Comparison of ENCODE assay signal across 10 mouse cellular contexts in the genomic region with DNA sequence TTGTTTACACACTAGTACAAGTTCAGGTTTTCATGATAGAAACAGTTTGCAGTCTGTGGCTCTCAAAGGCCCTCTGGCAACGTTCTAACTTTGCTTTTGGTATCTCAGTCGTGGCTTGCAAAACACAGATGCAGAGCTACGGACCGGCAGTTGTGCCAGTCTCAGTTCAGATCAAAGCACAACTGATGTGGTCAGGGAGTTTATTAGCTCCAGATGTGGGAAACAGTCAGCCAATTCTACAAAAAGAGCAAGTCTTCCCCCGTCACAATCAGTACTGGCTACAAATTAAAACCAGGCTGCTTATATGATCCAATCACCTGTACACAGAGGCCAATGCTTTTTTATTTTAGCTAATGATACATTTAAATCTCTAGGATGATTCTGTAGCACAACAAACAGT.
A peak's percentile ranks its signal among the peaks of the same experiment; 100 is the strongest.
DNase-seq lines count a peak whose midpoint lies in the region; ATAC-seq and TF ChIP-seq lines count a peak whose summit lies in the region.
"Had no signal": no experiment of that assay in that cellular context is flagged by ENCODE, and none has a peak within 500 bp of the region (broad histone marks: within the 10 kb centered on the region; RNA-seq: fewer than 3 reads in every experiment).

No protein-coding gene starts in this region.

- DNase-seq in lung, embryonic 14.5 days, result peak; percentile 54
- no peak for DNase-seq in lung, postnatal 4 days
- DNase-seq in brain, adult 2 months (ENCODE audit: low read depth, low spot score), result peak; percentile 32
- peak; percentile 26 for DNase-seq in gastrocnemius, postnatal 25 days
- DNase-seq in liver, postnatal 0 days, result no peak
- no peak for DNase-seq in left cerebral cortex, postnatal 4 days
- DNase-seq: thymus, postnatal 4 days had no signal

- intact Hi-C loops in left cerebral cortex, postnatal 4 days (cut with DNase I), result no loop called here

- no peak overlapping the region for H3K4me3 ChIP-seq in lung, embryonic 14.5 days (ENCODE audit: low read depth, low read length)
- H3K4me3 ChIP-seq in midbrain, embryonic 16.5 days (ENCODE audit: low read depth, low read length), result no peak overlapping the region
- H3K4me3 ChIP-seq in intestine, embryonic 15.5 days (replicated peaks), result no peak overlapping the region
- no peak overlapping the region for H3K4me3 ChIP-seq in liver, postnatal 0 days (ENCODE audit: low read depth, low read length)
- H3K4me3 ChIP-seq: kidney, embryonic 15.5 days had no signal

- H3K9me3 ChIP-seq in lung, embryonic 14.5 days (ENCODE audit: low read depth, low read length), result no peaks in the 10 kb centered on the region
- no peaks in the 10 kb centered on the region for H3K9me3 ChIP-seq in midbrain, embryonic 16.5 days (replicated peaks; ENCODE audit: control insufficient read depth, low read length, poor library complexity, severe bottlenecking)
- no peaks in the 10 kb centered on the region for H3K9me3 ChIP-seq in intestine, embryonic 15.5 days
- H3K9me3 ChIP-seq in liver, postnatal 0 days (ENCODE audit: low read length), result no peaks in the 10 kb centered on the region
- H3K9me3 ChIP-seq: kidney, embryonic 15.5 days had no signal

- 24% methylated on average over 5 of the region's 5 CpGs for WGBS in lung, embryonic 14.5 days
- WGBS in midbrain, embryonic 16.5 days, result 35% methylated on average over 5 of the region's 5 CpGs
- 56% methylated on average over 5 of the region's 5 CpGs for WGBS in intestine, embryonic 15.5 days
- WGBS in liver, postnatal 0 days (ENCODE audit: insufficient replicate concordance), result 56% methylated on average over 5 of the region's 5 CpGs

- H3K27ac ChIP-seq in lung, embryonic 14.5 days (ENCODE audit: low read depth), result peak overlapping the region; percentile 16; the same call in 1 of the 2 replicates
- H3K27ac ChIP-seq in midbrain, embryonic 16.5 days (ENCODE audit: low read length), result no peak overlapping the region
- H3K27ac ChIP-seq in intestine, embryonic 15.5 days, result no peak overlapping the region
- H3K27ac ChIP-seq in liver, postnatal 0 days (ENCODE audit: low read depth), result no peak overlapping the region
- H3K27ac ChIP-seq: kidney, embryonic 15.5 days had no signal

- no peak for TF ChIP-seq CTCF in lung, embryonic 14.5 days (IDR thresholded peaks at IDR 0.05; ENCODE audit: low read depth)
- no peak for TF ChIP-seq CTCF in liver, postnatal 0 days (IDR thresholded peaks at IDR 0.05; ENCODE audit: low read depth)

- H3K4me2 ChIP-seq in lung, embryonic 14.5 days, result no peak overlapping the region
- H3K4me2 ChIP-seq in midbrain, embryonic 16.5 days (ENCODE audit: low read length), result peak overlapping the region; percentile 2; the same call in 1 of the 2 replicates
- no peak overlapping the region for H3K4me2 ChIP-seq in intestine, embryonic 15.5 days (replicated peaks)
- no peak overlapping the region for H3K4me2 ChIP-seq in liver, postnatal 0 days (ENCODE audit: low read depth, low read length)
- H3K4me2 ChIP-seq: kidney, embryonic 15.5 days had no signal

- TF ChIP-seq EP300 in liver, postnatal 0 days (IDR thresholded peaks at IDR 0.05; ENCODE audit: low read depth), result no peak

- H3K9ac ChIP-seq in lung, embryonic 14.5 days, result no peak overlapping the region
- no peak overlapping the region for H3K9ac ChIP-seq in midbrain, embryonic 16.5 days (ENCODE audit: low read depth, low read length)
- no peak overlapping the region for H3K9ac ChIP-seq in intestine, embryonic 15.5 days
- H3K9ac ChIP-seq in liver, postnatal 0 days (replicated peaks), result no peak overlapping the region
- H3K9ac ChIP-seq: kidney, embryonic 15.5 days had no signal

- H3K27me3 ChIP-seq in lung, embryonic 14.5 days (ENCODE audit: insufficient read depth, low read length), result no peaks in the 10 kb centered on the region
- no peaks in the 10 kb centered on the region for H3K27me3 ChIP-seq in midbrain, embryonic 16.5 days (ENCODE audit: control insufficient read depth, insufficient read depth, low read depth, low read length)
- H3K27me3 ChIP-seq in intestine, embryonic 15.5 days (replicated peaks), result no peaks in the 10 kb centered on the region
- no peaks in the 10 kb centered on the region for H3K27me3 ChIP-seq in liver, postnatal 0 days (ENCODE audit: insufficient read depth, low read length)
- H3K27me3 ChIP-seq: kidney, embryonic 15.5 days had no signal

- H3K4me1 ChIP-seq in lung, embryonic 14.5 days (ENCODE audit: insufficient read depth), result peaks cover 9% of the 10 kb centered on the region
- peaks cover 2% of the 10 kb centered on the region; the same call in 1 of the 2 replicates for H3K4me1 ChIP-seq in midbrain, embryonic 16.5 days (ENCODE audit: control insufficient read depth, insufficient read depth, low read length)
- H3K4me1 ChIP-seq in intestine, embryonic 15.5 days (replicated peaks), result no peaks in the 10 kb centered on the region
- H3K4me1 ChIP-seq in liver, postnatal 0 days (ENCODE audit: insufficient read depth), result no peaks in the 10 kb centered on the region

- no peak for ATAC-seq in lung, embryonic 14.5 days (ENCODE audit: insufficient read depth)
- ATAC-seq in midbrain, embryonic 16.5 days, result no peak
- no peak for ATAC-seq in intestine, embryonic 15.5 days
- no peak for ATAC-seq in liver, postnatal 0 days

- H3K36me3 ChIP-seq in lung, embryonic 14.5 days (ENCODE audit: insufficient read depth), result peaks cover 9% of the 10 kb centered on the region
- no peaks in the 10 kb centered on the region for H3K36me3 ChIP-seq in midbrain, embryonic 16.5 days (ENCODE audit: control insufficient read depth, insufficient read depth, low read length)
- no peaks in the 10 kb centered on the region; the same call in 1 of the 2 replicates for H3K36me3 ChIP-seq in intestine, embryonic 15.5 days
- H3K36me3 ChIP-seq in liver, postnatal 0 days (replicated peaks; ENCODE audit: insufficient read depth, low read length), result peaks cover 3% of the 10 kb centered on the region; the same call in 1 of the 2 replicates

Comparison
In these comparisons a context has a peak if more than half of its experiments do, and no peak if none do; other contexts are left out.
1. DNase-seq: peak in lung, embryonic 14.5 days (single experiment), brain, adult 2 months (single experiment) and gastrocnemius, postnatal 25 days (single experiment); none in lung, postnatal 4 days (0 of 2), liver, postnatal 0 days (single experiment) and left cerebral cortex, postnatal 4 days (single experiment).